Mouse (Mus musculus) NIH3T3 (cell line): ENCODE results near the gene Ftsj3.

Experiments used
- DNase-seq: peaks from one replicate; pipeline ENCODE4 v3.0.0-alpha.2; 2012; ENCODE audit warnings: low read depth

The Ftsj3 gene

DNA sequence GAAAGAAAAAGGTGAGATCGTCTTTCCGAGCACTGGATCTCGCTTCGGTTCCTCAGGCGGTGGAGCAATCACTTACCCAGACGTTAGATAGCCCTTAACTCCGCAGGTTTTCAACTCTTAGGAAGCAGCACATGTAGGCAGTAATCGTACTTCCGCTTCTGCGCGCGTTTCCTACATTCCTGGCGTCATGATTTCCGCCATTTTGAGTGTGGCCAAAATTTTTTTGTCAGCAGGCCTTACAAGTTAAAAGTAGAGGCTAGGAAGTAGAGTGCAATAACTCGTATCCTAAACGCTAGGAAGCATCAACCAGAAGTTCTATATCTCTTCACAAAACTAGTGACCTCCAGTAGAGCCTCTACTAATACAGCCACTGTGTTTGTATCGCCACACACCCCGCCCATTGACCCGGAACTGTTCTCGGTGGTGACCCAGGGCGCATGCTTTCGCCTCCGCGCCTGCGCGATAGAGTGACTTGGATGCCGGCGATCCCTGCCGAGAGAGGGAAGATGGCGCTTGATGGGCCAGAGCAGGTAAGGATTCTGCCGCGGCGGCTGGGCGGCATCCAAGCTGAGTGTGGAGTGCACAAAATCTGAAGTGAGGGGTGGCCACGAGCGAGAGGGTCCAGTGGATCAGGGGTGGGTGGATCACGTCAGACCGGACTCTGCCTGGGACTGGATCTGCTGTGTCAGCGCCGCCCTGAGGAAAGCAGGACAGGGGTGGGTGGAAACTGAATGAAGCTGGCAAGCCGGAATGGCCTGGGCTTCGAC is at the start of gene Ftsj3, which contains the start of gene Psmc5:
Gene Ftsj3 (minus strand): TSS at position 395 of the 767 bp plus-strand sequence.
Gene Psmc5 (plus strand): TSS at position 470 of the 767 bp plus-strand sequence.
- peak; percentile 98 for DNase-seq

DNA sequence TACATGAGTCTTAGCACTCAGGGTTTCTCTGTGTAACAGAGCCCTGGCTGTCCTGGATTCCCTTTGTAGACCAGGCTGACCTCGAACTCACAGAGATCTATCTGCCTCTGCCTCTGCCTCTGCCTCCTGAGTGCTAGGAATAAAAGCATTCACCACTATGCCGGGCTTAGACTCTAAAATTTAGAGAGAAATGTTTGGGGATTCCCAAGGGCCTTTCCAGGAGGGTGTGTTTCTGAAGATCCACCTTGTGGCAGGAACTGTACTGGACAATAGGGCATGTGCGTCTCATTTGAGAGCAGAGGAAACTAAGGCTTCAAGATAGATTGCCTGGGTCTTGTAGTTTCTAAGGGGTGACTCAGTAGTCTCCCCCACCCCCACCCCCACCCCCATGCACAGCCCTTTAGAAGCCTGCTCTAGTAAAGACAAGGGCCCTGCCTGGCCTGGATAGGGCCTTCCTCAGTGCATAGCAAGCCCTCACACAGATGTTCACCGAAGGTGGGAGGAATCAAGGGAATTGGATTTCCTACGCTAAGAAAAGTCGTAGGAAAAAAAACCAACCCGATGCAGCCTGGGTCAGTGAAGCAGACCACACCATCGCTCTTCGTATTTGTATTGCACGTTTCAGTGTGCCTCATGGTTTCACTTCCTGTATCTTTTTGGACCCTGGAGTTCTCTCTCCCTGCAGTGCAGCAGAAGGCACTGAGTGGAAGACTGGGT is 49.6 kb upstream of the Ftsj3 start:
- DNase-seq, result no peak

DNA sequence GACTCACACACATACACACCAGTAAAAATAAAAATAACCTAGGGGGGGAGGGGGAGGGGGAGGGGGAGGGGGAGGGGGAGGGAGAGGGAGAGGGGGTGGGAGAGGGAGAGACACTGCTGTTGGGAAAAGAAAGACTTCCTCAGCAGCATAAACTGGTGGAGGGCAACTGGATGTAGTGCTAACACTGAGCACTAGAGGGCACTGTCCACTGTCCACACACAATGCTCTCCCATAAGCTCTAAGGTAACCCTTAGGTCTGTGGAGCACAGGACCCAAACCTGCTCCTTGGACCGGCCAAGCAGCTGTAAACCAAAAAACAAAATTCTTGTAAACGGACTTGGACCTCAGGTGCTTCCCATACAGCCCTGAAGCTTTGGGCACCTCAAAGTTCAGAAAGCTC is 46.8 kb upstream of the Ftsj3 start:
- peak; percentile 80 for DNase-seq

DNA sequence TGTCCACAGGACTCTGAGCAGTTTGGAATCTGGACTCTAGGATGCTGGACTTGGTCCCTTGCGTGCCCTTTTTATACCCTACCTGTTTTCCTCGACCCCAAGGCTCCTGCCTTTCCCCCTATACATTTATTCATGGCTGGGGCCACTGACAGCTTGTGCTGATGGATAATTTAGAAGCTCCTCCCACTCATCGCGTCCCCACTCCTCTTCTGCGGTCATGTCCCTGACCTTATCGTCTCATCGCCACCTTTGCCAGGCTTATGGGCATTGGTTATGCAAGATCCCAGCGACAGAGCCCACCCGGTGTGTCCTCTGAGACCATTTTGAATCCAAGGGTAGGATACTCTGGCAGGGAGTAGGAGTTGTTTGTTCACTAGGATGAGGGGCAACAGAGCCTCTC is 45.9 kb upstream of the Ftsj3 start, which contains the start of gene Gh:
Gene Gh (minus strand): TSS at position 101 of the 400 bp plus-strand sequence.
- DNase-seq, result no peak

DNA sequence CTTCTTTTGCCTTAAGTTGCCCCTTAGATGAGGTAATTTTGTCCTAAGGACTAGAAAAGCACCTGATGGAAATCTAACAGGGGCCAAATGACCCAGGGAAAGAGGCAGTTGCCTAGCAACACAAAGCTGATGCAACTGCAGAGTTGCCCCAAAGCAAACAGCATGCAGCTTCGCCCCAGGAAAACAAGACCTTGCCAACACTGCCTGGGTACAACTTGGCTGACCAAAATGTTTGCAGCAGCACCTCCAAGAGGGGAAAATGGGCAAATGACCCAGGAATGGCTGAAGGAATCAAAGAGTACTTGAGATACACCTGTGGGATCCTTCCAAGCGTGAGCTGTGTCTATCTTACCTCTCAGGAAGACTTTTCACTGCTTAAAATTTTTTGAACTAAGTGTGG is 36.0 kb upstream of the Ftsj3 start:
- DNase-seq, result no peak

DNA sequence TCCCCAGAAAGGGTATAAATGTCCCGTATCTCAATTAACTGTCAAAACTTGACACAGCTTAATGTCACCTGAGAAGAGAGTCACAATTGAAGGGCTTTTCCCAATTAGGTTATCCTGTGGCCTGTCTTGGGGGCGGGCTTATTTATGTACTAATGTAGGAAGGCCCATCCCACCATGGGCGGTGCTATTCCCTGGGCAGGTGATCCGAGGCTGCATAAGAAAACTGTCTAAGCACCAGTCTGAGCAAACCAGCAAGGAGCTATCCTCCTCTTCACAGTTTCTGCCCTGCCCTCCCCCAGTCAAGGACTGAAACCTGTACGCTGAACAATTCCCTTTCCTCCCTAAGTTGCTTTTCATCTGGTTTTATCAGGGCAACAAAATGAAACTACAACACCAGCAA is 34.5 kb upstream of the Ftsj3 start:
- DNase-seq, result no peak

DNA sequence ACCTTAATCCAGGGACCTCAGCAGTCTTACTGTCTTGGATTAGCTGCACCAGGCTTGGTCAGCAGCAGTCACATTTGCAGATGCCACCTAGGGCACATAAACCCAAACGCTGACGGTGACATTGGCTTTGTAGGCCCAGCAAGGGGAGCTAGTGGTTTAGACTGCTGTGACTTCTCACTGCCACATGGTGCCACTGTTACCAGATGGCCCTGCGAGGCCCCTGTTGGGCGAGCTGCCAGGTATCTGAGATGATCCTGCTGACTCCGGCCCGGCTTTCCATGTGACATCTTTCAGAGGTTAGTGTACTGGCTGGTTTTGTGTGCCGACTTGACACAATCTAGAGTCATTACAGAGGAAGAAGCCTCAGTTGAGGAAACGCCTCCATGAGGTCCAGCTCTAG is 33.5 kb upstream of the Ftsj3 start:
- no peak for DNase-seq

- DNase-seq, result peak; percentile 54
Measured at GRCm38 (mm10) chr11:106286987-106287386, 31.1 kb upstream of the Ftsj3 start.

DNA sequence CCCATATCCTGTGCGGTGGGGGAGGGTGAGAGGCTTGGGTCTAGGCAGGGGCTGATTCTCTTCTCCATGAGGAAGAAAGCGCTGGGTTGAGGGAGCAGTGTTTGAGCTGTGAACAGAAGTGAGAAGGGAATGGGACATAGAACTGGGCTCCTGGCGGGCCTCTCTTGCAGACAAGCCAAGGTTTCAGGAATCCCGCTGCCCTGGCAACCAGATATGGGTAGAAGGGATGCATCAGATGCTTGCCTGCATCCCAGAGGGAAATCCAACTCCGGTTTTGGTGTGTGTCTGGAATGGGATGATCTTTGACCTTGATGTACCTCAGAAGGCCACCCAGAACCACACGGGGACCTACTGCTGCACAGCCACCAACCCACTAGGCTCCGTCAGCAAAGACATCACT is 30.3 kb upstream of the Ftsj3 start:
- no peak for DNase-seq

DNA sequence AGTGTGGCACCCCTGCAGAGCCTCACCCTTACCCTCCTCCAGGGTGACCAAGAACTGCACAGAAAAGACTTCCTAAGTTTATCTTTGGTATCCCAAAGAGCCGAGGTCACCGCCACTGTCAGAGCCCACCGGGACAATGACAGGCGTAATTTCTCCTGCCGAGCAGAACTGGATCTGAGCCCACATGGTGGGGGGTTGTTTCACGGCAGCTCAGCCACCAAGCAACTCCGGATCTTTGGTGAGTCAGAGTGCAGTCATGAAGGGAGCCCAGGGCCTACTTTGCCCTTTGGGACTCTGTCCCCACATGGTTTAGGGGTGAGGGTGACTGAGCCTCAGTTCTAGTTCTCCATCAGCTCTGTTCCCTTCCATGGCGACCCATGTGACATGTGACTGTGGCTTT is 28.2 kb upstream of the Ftsj3 start:
- DNase-seq, result no peak

GRCm38 (mm10) chr11:106283371-106283770 is 27.5 kb upstream of the Ftsj3 start:
- DNase-seq, result no peak

DNA sequence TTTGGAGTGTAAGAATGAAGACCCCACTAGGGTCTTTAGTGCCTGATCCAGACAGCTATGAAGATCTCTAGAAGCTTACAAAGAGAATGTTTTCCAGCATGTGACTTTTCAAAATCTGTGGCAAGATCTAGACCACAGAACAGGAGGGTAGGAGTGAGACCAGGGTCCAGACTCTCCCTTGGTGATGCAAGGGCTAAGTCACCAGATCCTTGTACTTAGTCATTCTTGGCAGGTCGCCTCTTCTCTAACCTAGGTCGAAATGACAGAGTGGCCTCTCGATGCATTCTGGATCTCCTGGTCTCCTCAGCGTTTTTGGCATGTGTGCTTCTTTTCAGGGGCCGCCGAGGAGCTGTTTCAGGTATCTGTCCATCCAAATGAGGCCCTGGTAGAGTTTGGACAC is 26.6 kb upstream of the Ftsj3 start:
- peak; percentile 16 for DNase-seq

DNA sequence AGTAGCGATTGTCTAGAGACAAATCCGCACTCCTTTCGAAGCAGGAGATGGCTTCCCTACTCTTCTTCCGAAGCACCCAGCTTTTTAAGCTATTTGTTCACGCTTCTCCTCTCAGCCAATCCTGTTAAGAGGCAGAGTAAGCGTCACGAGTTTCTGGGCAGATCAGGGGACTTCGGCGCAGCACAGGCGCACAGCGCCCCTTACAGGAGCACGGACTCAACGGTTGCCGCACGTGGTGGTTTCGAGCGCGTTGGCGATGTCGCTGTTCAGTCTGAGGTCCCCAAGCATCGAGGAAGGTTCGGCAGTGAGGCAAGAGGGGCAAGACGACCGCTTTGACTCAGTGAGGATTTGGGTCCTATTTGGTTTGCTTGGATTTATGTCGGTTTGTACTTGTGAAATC is 20.6 kb upstream of the Ftsj3 start, which contains the start of gene Tcam1:
Gene Tcam1 (plus strand): TSS at position 219 of the 400 bp plus-strand sequence.
- DNase-seq, result peak; percentile 39

DNA sequence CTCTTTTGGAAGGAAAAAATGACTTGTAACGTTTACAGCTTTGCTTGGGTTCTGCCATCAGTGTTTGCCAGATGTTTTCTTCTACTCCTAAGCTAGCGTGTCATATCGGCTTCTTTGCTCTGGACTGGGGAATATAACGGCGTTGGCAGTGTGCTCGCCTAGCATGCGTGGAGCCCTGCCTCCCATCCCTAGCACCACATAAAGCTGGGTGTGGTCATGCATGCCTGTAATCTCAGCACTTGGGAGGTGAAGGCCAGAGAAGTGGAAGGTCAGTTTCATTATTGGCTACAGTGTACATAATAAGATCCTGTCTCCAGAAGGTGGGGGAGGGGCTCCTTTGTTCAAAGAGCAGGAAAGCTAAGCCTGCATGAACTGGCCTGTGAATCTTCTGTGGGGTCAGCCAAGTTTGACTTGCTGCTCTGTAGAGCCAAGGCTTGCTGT is 19.1 kb upstream of the Ftsj3 start:
- DNase-seq, result peak; percentile 24

GRCm38 (mm10) chr11:106274374-106274773 is 18.5 kb upstream of the Ftsj3 start:
- no peak for DNase-seq

DNA sequence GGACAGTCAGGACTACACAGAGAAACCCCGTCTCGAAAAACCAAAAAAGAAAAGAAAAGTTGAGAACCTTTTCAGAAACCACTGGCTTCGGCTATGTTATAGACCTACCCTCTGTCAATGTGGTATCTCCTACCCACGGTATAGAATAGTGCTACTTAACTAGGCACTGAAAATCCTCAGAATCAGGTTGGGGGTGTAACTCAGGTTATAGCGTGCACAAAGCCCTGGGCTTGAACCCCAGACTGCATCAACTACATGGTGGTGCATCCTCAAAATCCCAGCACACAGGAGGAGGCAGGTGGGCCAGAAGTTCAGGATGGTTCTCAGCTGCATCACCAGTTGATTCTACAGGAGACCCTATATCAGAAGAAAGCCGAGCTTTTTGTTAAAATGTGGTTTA is 17.9 kb upstream of the Ftsj3 start:
- DNase-seq, result no peak

DNA sequence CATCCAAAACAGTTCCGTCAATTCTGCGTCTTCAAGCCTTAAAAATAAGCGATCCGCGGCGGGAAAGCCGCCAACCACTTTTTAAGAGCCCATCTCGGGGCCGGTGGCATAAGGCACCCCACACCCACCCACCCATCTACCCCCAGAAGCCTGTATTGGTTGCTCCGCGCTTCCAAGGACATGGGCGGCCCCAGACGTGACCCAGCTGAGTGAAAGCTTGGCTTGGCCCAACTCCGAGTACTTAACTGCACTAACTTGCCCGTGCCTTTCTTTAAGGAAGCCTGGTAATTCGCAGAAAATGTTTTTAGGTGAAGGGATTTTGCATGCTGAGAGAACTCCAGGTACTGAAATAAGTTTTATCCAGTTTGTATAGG is 17.4 kb upstream of the Ftsj3 start:
- DNase-seq, result no peak

GRCm38 (mm10) chr11:106272644-106273310 is 16.9 kb upstream of the Ftsj3 start, which contains the start of gene Smarcd2:
Gene Smarcd2, minus strand, starts transcription at chr11:106272972.
- peak; percentile 98 for DNase-seq

DNA sequence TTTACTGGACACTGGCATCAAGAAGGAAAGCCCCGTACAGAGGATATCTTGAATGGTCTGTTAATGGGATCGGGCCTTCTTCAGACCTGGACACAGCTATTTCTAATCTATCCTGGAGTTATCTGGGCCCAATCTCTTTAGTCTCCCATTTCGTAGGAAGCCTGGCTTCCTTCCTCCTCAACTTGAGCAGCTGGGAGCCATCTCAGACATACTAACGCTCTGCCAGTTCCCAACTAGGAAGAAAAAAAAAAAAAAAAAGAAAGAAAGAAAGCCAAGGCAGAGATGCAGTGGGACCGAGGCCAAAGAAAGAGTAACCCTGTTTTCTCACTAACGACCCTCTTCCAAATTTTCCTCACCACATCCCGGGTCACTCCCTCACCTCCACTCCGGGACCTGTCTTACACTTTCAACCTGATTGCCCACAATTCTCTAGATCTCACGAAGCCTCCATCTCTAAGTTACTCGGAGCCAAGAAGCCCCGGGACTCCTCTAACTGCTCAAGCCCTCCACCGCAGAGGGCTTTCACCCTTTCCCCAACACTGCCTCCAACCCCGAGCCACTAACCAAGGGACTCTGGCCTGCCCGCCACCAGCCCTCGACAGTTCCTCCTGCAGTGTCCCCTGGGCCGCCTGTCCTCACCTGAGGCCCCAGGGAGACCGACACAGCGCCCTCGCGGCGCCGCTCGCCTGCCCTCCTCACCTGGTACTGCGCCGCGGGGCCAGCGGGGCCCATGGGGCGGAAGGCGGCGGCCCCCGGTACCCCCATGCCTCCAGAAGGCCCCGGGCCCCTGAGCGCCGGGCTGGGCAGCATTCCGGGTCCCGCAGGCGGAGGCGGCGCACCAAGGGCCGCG is 16.1 kb upstream of the Ftsj3 start:
- peak; percentile 57 for DNase-seq

- DNase-seq, result peak; percentile 20
Measured at GRCm38 (mm10) chr11:106271131-106271793, 15.4 kb upstream of the Ftsj3 start.

GRCm38 (mm10) chr11:106269060-106269431 is 13.2 kb upstream of the Ftsj3 start:
- DNase-seq, result peak; percentile 12
